Mouse (Mus musculus) retina, postnatal 1 day (tissue): ENCODE measurements around the gene 4933430I17Rik.
"Not testable (repeated sequence)": the region's sequence is repeated elsewhere in the genome, so short reads cannot be mapped to it uniquely, and the experiment has no call there.

ENCODE experiments used
- DNase-seq: peaks from one replicate; pipeline ENCODE4 v3.0.0-alpha.2; 2012

The 4933430I17Rik gene

DNA sequence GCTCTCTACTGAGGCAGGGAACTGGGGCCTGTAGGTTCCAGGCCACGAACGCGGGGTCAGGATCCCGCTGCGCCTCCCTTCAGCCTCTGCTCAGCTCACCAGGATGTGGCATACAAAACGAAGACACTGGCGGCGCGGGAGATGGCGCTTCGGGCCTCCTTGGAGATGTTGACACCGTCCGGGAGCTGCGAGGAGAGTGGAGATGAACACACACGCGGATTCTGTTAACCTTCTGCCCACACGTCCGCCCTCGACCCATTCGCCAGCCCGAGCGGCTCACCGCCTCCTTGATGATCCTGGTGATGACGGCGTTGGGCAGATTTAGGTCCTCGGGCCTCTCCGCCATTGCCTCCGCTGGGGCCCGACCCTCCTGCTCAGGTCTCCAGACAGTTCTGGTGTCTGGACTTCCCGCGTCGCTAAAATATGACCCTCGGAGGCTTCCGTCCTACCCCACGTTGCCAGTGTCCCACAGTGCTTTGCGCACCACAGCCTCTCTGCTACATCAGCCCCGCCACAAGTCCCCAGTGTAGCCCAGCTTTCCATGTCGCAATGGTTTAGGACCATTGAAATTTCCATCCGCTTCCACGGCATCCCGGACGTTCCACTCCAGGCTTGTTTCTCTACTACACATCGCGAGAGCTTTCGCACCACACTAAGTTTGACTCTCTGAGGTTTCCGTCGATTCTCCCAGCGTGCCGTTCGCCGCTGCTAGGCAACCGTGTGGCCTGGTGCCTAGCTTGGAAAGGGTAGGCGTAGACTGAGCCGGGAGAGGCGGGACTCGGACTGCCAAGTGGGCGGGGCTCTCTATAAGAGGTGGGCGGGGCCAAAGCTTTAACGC lies at the start of gene 4933430I17Rik, which contains the start of gene Pole3:
Gene 4933430I17Rik, plus strand, starts transcription at position 719 of the 838 bp plus-strand sequence.
Gene Pole3, minus strand, starts transcription at position 418 of the 838 bp plus-strand sequence.
- peak; percentile 99 for DNase-seq

DNA sequence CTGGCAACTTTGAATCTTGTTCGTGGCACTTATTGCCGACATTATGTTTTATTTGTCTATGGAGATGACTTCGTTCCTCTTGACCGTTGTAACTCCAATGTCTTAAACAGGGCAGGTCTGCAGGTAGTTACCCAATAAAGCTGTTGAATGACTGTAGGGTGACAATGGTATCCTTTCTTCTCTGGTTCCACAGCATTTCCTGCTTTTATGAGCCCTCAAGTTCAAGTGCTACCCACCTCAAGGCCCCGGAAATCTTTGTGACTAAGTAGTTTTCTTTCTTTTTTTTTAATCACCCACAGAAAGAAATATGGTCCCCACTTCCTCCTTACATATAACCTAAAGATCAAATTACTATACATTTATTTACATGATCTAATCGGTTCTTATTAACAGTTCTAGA lies 49.4 kb upstream of the 4933430I17Rik start:
- no peak for DNase-seq

DNA sequence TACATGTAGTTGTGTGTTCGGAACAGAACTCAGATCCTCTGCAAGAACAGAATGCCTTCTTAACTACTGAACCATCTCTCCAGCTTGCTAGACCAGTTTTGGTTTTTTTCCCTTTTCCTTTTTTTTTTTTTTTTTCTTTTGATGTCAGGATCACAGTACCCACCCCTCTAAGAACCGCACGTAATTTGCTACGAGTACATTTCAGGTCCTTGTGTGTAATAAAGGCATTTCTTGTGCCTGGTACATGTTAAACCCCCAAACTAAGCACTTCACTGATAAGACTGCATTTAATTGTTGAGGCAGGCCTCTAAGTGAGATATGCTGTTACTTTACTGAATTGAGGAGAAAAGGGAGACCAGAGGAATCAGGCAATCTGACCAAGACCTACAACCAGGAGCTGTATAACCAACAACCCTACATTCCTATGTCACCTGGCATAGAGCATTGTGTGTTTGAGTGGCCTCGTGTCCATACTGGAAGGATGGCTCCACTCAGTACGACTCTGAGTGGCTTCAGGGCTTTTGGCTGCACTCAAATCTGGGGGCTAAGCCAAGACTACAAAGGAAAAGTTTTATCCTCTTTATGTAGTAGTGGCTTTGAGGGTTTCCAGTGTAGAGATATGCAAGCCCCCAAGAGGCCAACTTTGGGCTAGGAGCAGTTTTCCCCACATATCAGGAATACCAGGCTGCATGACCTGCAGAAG lies 47.5 kb upstream of the 4933430I17Rik start:
- DNase-seq, result no peak

DNA sequence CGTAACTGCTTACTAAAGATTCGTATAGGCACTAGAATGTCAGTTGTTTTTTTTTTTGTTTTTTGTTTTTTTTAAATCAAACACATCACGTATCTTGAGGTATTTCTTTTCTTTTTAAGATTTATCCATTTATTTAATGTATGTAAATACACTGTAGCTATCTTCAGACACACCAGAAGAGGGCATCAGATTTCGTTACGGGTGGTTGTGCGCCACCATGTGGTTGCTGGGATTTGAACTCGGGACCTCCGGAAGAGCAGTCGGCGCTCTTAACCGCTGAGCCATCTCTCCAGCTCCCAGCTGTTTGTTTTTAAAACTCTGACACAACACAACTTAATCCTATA lies 45.6 kb upstream of the 4933430I17Rik start:
- not testable (repeated sequence) for DNase-seq

DNA sequence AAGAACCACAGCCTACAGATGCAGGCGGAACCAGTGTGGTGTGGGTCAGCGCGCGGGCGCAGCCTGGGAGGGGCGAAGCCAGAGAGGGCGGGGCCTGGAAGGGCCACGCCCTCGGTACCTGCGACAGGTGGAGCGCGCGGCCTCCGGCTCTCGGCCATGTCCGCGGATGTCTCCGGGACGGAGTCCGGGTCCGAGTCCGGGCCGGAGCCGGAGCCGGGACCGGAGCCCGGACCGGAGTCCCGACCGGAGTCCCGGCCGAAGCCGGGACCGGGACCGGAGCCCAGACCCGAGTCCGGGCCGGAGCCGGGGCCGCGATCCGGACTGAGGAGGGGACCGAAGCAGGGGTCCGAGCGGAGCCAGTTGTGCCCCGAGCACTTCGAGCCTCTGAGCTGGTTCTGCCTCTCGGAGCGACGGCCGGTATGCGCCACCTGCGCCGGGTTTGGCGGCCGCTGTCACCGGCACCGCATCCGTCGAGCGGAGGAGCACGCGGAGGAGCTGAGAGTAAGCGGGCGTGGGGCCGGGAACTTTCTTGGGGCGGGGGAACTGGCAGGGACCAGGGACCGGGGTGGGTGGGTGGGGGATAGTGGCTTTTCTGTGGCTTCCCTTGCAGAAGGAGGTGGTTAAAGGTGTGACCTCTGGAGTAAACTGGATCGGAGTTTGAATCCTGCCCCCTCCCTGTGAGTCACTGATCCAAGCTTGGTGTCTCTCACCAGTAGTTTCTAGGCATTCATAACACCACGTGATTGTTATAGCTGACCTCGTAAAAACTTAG lies 45.0 kb upstream of the 4933430I17Rik start, which contains the start of gene Bspry:
Gene Bspry, plus strand, starts transcription at position 117 of the 772 bp plus-strand sequence.
- DNase-seq, result peak; percentile 37

DNA sequence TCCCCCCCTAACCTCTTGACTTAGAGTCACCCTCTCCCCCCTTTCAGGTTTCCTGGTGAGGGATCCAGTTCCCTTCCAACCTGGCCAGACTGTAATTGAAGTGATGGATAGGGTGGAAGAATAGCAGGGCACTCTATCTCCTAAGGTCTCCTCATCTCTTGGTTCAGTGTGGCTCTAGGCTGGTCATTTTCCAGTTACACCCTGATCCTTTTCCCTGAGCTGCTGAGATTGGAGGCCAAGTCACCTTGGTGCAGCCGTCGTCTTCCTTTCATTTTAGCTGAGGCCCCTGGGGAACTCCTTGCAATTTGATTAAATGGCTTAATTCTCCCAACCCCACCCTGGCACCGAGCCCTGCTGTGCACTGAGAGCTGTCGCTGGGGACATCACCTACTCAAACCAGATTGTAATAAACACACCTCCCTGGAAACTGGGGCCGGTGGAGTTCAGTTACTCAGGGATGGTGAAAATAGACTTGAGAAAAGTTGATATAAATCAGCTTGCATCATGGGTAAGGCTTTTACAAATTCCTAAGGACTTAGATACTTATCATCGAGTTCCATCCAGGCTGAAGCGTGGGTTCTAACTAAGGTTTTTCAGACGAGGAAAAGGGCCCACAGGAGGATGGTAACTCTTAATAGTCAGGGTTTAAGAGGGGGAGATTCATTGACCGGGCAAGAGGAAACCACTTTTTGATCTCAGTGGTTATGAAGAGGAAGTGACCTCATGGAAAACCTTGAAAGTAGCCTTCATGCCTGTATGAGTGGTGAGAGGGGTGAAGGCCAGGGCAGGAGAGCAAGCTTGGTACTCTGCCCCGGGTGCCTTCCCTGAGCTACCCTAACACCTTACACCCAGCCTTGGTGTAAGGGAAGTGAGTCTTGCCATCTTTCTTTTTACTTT lies 44.2 kb upstream of the 4933430I17Rik start:
- DNase-seq, result no peak

DNA sequence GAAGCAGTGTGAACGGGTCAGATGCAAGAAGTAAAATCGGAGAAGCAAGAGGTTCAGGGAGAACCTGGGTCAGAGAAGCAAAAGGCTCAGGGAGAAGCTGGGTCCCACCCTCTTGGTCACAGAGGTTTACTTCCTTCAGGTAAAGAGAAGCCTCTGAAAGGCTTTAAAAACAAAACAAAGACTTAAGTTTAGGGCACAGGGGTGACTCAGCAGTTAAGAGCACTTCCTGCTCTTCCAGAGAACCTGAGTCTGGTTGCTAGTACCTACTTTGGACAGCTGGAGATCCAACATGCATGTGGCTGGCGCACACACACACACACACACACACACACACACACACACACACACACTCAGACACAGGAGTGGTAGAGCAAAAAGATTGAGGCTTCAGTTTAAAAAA lies 40.2 kb upstream of the 4933430I17Rik start:
- DNase-seq, result no peak

DNA sequence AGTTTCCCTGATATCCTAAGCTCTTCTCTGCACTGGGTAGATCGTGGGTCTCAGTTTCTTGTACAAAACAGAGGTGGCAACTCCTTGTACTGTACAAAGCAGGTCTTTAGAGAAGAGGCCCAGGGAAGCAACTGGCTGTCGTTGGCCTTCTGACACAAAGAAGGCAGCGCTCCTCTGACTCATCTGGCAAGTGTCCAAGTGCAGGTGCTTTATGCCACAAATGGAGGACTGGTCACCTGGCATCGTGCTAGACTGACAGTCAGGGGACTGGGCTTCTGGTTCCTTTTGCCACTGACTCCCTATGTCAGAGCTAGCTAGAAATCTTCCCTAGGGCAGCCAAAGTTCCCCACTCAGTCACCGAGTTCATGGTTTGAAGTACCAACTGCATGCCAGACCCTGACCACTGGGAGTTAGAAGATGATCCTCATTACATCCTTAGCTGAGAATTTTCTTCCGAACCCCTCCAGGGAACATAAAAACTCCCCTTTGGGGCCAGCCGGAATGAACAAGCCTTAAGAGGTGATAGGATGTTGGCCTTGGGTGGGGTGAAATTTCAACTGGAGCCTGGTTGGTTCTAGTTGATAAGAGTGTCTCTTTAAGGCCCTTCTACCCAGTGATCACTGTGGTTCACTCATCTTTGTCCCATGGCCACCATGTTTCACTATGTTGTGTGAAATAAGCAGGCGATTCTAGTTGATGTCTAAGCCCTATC lies 39.6 kb upstream of the 4933430I17Rik start:
- DNase-seq, result no peak

DNA sequence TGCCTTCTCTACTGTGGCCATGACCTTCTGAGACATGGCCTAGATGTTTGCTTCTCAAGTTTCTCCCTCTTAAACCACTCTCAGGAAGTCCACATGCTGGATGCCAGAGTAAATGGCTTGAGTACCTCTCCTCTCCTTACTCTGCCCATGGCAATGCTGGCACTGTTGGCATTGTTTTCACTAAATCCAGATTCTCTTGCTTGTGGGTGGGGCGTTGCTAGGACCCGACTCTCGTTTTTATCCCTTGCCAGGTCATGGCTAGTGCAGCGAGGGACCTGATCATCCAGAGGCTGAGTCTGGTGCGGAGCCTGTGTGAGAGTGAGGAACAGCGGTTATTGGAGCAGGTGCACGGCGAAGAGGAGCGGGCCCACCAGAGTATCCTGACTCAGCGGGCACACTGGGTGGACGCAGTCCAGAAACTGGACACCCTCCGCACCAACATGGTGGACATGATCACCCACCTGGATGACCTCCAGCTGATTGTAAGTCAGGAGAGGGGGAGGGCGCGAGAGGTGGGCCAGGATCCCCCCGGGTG lies 38.9 kb upstream of the 4933430I17Rik start:
- no peak for DNase-seq

DNA sequence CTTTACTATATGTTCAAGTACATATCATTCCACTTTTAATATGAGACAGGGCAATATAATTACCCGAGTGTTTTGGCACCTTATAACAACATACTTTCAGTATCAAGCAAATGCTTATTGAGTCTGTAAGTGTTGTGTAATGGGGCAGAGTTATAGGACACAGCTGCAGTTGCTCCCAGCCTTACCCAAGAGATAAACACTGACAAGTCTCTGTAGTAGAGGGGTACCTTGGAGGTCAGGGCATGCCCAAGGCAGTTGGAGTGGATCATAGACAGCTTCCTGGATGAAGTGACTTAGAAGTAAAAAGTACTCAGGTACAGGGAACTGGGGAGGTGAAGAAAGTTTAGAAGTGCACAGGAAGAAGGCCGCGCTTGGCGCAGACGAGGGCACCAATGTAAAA lies 38.0 kb upstream of the 4933430I17Rik start:
- no peak for DNase-seq

DNA sequence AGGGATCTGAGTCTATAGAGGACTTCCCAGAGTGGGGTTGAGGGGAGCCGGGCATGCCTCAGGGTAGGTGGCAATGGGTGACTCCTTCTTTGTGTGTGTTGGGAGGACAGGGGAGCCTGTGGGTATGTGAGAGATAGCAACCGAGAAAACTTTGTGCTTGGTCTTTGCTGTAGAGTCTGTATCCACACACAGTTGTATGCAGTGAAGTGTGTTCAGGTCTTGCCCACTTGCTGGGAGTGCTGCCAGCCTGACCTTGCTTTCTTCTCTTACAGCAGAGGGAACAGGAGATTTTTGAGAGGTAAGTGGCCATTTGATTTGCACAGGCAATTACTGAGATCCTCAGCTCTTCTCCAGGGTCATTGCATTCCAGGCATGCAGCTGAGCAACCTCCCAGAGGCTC lies 37.3 kb upstream of the 4933430I17Rik start:
- no peak for DNase-seq

DNA sequence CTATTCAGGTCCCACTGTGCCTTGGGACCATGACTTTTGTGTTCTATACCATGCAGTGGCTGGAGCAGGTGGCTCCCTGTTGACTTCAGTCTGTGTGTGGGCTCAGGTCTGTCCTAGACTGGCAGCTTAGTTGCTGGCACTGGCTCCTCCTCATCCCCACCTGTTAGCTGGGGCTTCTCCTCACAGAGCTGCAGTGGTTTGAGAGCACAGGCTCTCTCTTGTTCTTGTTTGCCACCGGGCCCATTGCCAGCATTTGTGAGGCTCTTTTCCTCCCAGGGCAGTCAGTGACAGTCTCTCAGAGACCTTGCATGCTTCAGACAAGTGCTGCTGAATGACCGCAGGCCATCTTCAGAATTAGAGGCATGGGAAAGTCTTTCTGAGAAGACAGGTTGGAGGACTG lies 32.5 kb upstream of the 4933430I17Rik start:
- no peak for DNase-seq

DNA sequence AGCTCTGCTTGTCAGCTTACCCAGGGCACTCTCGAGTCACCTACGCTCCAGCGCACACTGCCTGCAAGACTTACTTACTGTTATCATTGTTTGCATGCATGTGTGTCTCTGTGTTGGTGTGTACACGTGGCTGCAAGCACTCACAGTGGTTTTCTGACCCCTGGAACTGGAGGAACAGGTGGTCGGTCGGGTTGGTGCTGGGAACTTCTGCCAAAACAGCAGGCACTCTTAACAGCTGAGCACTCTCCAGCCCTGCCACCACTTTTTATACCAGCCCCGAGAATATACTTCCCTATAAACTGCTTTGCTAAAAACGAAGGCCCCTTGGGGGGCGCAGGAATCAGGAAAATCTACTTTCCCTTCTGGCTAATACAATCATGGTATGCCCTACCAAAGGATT lies 30.9 kb upstream of the 4933430I17Rik start:
- DNase-seq, result peak; percentile 20

DNA sequence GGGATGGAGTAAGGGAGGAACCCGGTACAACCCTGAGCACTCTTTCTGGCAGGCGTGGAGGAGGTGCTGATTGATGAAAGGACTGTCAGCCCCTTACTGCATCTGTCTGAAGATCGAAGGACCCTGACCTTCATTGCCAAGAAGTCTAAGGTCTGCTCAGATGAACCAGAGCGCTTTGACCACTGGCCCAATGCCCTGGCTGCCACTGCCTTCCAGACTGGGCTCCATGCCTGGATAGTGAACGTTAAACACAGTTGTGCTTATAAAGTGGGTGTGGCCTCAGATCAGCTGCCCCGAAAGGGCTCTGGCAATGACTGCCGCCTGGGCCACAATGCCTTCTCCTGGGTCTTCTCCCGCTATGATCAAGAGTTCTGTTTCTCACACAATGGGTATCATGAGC lies 29.2 kb upstream of the 4933430I17Rik start:
- no peak for DNase-seq

DNA sequence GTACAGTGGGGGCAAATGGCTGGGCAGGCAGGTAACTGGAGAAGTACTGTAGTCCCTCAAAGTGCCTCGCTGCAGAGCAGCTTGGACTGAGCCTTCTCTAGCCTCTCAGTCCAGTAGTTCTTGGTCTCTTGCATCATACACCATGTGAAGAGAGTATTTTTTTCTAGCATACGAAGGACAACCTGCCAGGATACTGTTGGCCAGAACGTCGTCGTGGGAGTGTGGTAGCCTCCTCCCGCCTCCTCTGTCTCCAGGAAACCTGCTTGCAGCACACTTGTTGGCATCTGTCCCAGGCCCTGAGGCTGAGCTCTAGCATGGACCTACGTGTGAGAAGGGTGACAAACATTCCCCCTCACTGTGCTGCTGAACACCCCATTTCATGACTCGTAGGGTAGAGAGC lies 28.4 kb upstream of the 4933430I17Rik start:
- no peak for DNase-seq

DNA sequence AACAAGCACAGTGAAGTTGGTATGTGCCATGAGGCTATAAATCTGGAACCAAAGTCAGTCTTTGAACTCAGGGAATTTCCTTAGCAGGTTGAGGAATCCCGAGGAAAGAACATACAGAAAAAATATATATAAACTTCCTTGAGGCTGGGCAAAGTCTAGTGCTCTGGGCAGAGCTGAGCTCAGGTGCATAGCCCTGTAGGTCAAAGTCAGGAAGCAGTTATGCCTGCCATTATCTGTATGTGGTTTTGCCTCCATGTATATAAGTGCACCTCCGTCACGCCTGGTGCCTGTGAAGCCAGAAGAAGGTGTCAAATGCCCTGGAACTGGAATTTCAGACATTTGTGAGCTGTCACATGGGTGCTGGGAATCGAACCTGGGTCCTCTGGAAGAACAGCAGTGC lies 24.4 kb upstream of the 4933430I17Rik start:
- DNase-seq, result no peak

DNA sequence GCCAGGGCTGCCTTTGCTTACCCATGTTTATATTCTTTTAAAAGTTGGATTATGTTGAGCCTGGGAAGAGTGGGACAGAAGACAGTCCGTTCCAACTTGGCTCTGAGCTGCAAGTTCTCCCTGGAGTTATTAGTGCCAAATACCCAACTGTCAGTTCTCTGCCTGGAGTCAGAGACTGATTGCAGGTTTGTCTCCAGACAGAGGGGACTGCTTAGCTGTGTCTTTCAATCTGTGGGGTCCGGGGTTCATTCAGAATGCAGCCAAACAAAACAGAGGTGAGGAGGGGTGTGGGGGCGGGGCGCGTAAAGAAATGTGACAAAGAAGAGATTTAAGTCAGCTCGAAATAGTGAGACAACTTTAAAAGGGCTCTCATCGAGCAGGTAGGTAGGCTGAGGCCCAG lies 23.6 kb upstream of the 4933430I17Rik start:
- DNase-seq, result no peak

DNA sequence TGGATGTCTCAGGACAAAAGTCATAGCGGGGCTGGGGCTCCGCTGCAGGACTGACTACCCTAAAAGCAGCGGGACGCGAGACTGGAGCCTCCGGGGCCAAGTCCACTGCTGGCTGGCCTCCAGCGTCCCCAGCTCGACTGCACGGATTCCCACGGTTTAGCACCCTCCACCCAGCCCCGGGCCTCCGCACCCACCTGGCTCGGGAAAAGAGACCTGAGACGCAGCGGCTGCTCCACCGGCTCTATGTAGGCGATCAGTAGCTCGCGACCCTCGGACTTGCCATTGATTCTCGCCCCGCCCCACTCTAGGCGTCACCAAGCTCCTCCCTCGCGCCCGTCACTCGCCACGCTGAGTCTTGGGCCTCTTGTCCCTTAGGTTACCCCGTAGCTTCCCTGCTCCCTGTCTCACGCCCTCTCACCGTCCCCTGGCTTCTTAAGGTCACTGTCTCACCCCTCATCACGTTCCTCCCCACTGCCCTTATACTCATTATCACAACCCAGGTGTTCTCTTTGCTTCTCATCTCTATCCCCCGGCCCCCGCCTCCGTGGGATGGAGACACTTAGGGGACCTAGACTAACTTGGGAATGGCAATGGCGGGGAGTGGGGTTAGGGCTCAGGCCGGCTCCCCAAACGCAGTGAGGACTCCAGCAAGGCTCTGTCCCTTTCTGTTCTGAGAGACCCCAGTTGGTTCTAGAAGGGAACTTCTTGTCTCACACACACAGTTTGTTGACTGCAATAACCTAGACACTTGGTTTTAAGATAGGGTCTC lies 23.0 kb upstream of the 4933430I17Rik start:
- DNase-seq, result peak; percentile 94

DNA sequence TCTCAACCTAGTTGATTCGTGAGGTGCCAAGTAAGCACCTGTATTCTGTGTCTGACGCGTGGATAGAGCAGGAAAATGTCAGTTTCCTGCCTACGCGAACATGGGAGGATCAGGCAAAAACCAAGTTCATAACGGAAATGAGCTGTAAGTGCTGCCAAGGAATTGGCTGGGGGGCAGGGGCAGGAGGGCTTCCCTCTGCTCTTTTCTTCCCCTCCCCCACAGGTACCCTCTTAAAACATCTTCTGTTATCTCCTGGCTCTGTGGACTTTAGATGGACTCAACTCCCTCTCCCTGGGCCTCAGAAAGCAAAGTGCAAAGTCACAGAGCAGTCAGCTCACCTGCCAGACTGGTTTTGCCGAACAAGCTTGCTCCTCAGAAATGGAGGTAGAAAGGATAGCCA lies 22.2 kb upstream of the 4933430I17Rik start:
- no peak for DNase-seq

DNA sequence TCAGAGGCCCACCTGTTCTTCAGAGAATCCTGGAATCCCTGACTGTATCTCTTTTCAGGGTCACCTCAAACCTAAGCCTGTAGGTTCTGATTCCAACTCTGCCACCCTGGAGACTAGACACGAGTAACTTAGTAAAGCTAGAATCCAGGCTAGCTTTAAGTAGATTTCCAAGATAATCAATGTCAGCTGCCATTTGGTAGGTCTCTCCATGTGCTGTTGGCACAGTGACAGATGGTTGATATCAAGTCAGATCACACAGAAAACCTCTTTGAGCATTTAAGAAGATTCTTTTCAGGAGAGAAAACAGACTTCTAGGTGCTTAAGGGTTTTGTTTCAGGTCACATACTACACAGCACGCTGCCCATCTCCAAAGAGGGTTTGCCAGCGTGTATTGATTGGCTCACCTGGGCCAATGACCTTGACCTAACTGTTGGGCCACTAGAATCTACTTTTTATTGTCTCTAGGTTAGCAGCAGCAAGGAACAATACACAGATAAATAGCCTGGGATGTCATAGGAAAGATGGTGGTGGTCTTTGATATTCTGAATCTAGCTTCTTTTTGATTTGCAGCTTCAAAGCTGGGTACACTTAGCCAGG lies 21.7 kb upstream of the 4933430I17Rik start, which contains the start of gene Hdhd3:
Gene Hdhd3, minus strand, starts transcription at position 94 of the 597 bp plus-strand sequence.
- DNase-seq, result peak; percentile 42
